Mouse (Mus musculus): ENCODE data around the gene Rnf208. TPM values are rescaled to one million over a fixed set of nuclear protein-coding genes. Genes with fewer than 3 reads are reported as not detected.

The Rnf208 gene
- polyA plus RNA-seq (2015; fragmentation: Nextera tagmentation; extraction: Ambion mirVana) = 43.1 and 43.2 TPM in 2 replicates

- 0% methylated on average over 44 of the region's 59 CpGs for WGBS
- peaks cover 13% of the 10 kb centered on the region; the same call in 1 of the 2 replicates for H3K27me3 ChIP-seq
These were observed at the start of gene Rnf208, which contains the start of gene Cysrt1 for GRCm38 (mm10) chr2:25242101-25242506. Gene Rnf208, plus strand, starts transcription at chr2:25242255. Gene Cysrt1, minus strand, starts transcription at chr2:25242452.

GRCm38 (mm10) chr2:25193330-25193770 lies 48.7 kb upstream of the Rnf208 start:
- H3K4me3 ChIP-seq = no peak overlapping the region
- H3K27ac ChIP-seq = no peak overlapping the region
- ATAC-seq = peak; percentile 81
- WGBS = 5% methylated on average over 6 of the region's 6 CpGs
- no peaks in the 10 kb centered on the region for H3K9me3 ChIP-seq (replicated peaks)
- peaks cover 6% of the 10 kb centered on the region; the same call in 1 of the 2 replicates for H3K36me3 ChIP-seq (ENCODE audit: poor library complexity, severe bottlenecking)
- H3K27me3 ChIP-seq = peaks cover 32% of the 10 kb centered on the region
- peak overlapping the region; percentile 33; the same call in 1 of the 2 replicates for H3K4me2 ChIP-seq
- peaks cover 6% of the 10 kb centered on the region; the same call in 1 of the 2 replicates for H3K4me1 ChIP-seq
- H3K9ac ChIP-seq = no peak overlapping the region

More at GRCm38 (mm10) chr2:25242101-25242506, at the start of gene Rnf208, which contains the start of gene Cysrt1:
- H3K9ac ChIP-seq = peak within 1 kb of the TSS; percentile 89
- H3K4me2 ChIP-seq = peak within 1 kb of the TSS; percentile 92
- H3K36me3 ChIP-seq (ENCODE audit: poor library complexity, severe bottlenecking) = peaks cover 23% of the 10 kb centered on the region
- H3K27ac ChIP-seq = peak within 1 kb of the TSS; percentile 35
- no peaks in the 10 kb centered on the region for H3K9me3 ChIP-seq (replicated peaks)
- ATAC-seq = peak; percentile 57; the same call in 1 of the 2 replicates
- peak within 1 kb of the TSS; percentile 66 for H3K4me3 ChIP-seq
- peaks cover 26% of the 10 kb centered on the region for H3K4me1 ChIP-seq

GRCm38 (mm10) chr2:25194006-25194405 lies 48.0 kb upstream of the Rnf208 start:
- H3K36me3 ChIP-seq (ENCODE audit: poor library complexity, severe bottlenecking) = peaks cover 12% of the 10 kb centered on the region; the same call in 1 of the 2 replicates
- peaks cover 32% of the 10 kb centered on the region for H3K27me3 ChIP-seq
- H3K4me1 ChIP-seq = peaks cover 6% of the 10 kb centered on the region; the same call in 1 of the 2 replicates
- no peak overlapping the region for H3K9ac ChIP-seq
- no peak overlapping the region for H3K27ac ChIP-seq
- no peak for ATAC-seq
- no peaks in the 10 kb centered on the region for H3K9me3 ChIP-seq (replicated peaks)
- H3K4me3 ChIP-seq = no peak overlapping the region
- 78% methylated on average over 5 of the region's 5 CpGs for WGBS
- no peak overlapping the region for H3K4me2 ChIP-seq

- H3K4me3 ChIP-seq = no peak overlapping the region
- no peak overlapping the region for H3K4me2 ChIP-seq
- no peak for ATAC-seq
- H3K36me3 ChIP-seq (ENCODE audit: poor library complexity, severe bottlenecking) = peaks cover 17% of the 10 kb centered on the region
- H3K27ac ChIP-seq = no peak overlapping the region
- 86% methylated on average over 17 of the region's 17 CpGs for WGBS
- peaks cover 32% of the 10 kb centered on the region for H3K27me3 ChIP-seq
- no peaks in the 10 kb centered on the region for H3K9me3 ChIP-seq (replicated peaks)
- peaks cover 6% of the 10 kb centered on the region; the same call in 1 of the 2 replicates for H3K4me1 ChIP-seq
- no peak overlapping the region for H3K9ac ChIP-seq
These were observed 47.4 kb upstream of the Rnf208 start for GRCm38 (mm10) chr2:25194486-25195171.

GRCm38 (mm10) chr2:25195211-25196156 lies 46.6 kb upstream of the Rnf208 start:
- 0 out of 2 replicates have a peak overlapping the region, but pooled peaks have one; percentile 14 for H3K4me2 ChIP-seq
- peaks cover 32% of the 10 kb centered on the region for H3K27me3 ChIP-seq
- peaks cover 6% of the 10 kb centered on the region; the same call in 1 of the 2 replicates for H3K4me1 ChIP-seq
- no peak overlapping the region for H3K27ac ChIP-seq
- WGBS = 25% methylated on average over 55 of the region's 55 CpGs
- no peaks in the 10 kb centered on the region for H3K9me3 ChIP-seq (replicated peaks)
- H3K36me3 ChIP-seq (ENCODE audit: poor library complexity, severe bottlenecking) = peaks cover 26% of the 10 kb centered on the region
- H3K9ac ChIP-seq = no peak overlapping the region
- ATAC-seq = no peak
- H3K4me3 ChIP-seq = no peak overlapping the region

GRCm38 (mm10) chr2:25196172-25196954 lies 45.7 kb upstream of the Rnf208 start, which contains the start of gene Tor4a:
Gene Tor4a, minus strand, starts transcription at chr2:25196886.
- Histone ChIP-seq H3K4me2 (0 out of 2 replicates have a peak within 1 kb of the TSS, but pooled peaks have one; percentile 14), H3K9ac (no peak within 1 kb of the TSS), H3K9me3 (replicated peaks) (no peaks in the 10 kb centered on the region), H3K27me3 (peaks cover 32% of the 10 kb centered on the region), H3K4me3 (no peak within 1 kb of the TSS), H3K27ac (no peak within 1 kb of the TSS), H3K36me3 (ENCODE audit: poor library complexity, severe bottlenecking) (peaks cover 34% of the 10 kb centered on the region), H3K4me1 (peaks cover 6% of the 10 kb centered on the region; the same call in 1 of the 2 replicates)
- WGBS = 14% methylated on average over 8 of the region's 8 CpGs
- no peak for ATAC-seq

- H3K4me1 ChIP-seq = peaks cover 6% of the 10 kb centered on the region; the same call in 1 of the 2 replicates
- 18% methylated on average over 2 of the region's 2 CpGs for WGBS
These were observed 44.9 kb upstream of the Rnf208 start for GRCm38 (mm10) chr2:25197191-25197590.

GRCm38 (mm10) chr2:25197946-25198345 lies 44.1 kb upstream of the Rnf208 start:
- ATAC-seq = no peak
- no peak overlapping the region for H3K4me2 ChIP-seq
- H3K4me3 ChIP-seq = no peak overlapping the region
- peaks cover 32% of the 10 kb centered on the region for H3K27me3 ChIP-seq
- H3K9me3 ChIP-seq (replicated peaks) = no peaks in the 10 kb centered on the region
- H3K27ac ChIP-seq = no peak overlapping the region
- H3K9ac ChIP-seq = no peak overlapping the region
- H3K4me1 ChIP-seq = peaks cover 6% of the 10 kb centered on the region; the same call in 1 of the 2 replicates
- peaks cover 50% of the 10 kb centered on the region for H3K36me3 ChIP-seq (ENCODE audit: poor library complexity, severe bottlenecking)

More at GRCm38 (mm10) chr2:25197191-25197590, 44.9 kb upstream of the Rnf208 start:
- Histone ChIP-seq H3K4me2 (no peak overlapping the region), H3K36me3 (ENCODE audit: poor library complexity, severe bottlenecking) (peaks cover 43% of the 10 kb centered on the region), H3K27ac (no peak overlapping the region), H3K9me3 (replicated peaks) (no peaks in the 10 kb centered on the region), H3K27me3 (peaks cover 32% of the 10 kb centered on the region), H3K4me3 (no peak overlapping the region), H3K9ac (no peak overlapping the region)
- no peak for ATAC-seq

- 94% methylated on average over 2 of the region's 2 CpGs for WGBS
- H3K36me3 ChIP-seq (ENCODE audit: poor library complexity, severe bottlenecking) = peaks cover 77% of the 10 kb centered on the region
These were observed 41.4 kb upstream of the Rnf208 start for GRCm38 (mm10) chr2:25200631-25201030.

GRCm38 (mm10) chr2:25203631-25204214 lies 38.3 kb upstream of the Rnf208 start:
- Histone ChIP-seq H3K27me3 (no peaks in the 10 kb centered on the region), H3K27ac (no peak overlapping the region), H3K4me1 (peaks cover 4% of the 10 kb centered on the region), H3K36me3 (ENCODE audit: poor library complexity, severe bottlenecking) (peaks cover 96% of the 10 kb centered on the region), H3K4me2 (no peak overlapping the region), H3K9me3 (replicated peaks) (no peaks in the 10 kb centered on the region), H3K9ac (no peak overlapping the region), H3K4me3 (no peak overlapping the region)
- WGBS = 57% methylated on average over 4 of the region's 4 CpGs
- ATAC-seq = no peak

More at GRCm38 (mm10) chr2:25200631-25201030, 41.4 kb upstream of the Rnf208 start:
- ATAC-seq = no peak
- H3K27me3 ChIP-seq = peaks cover 14% of the 10 kb centered on the region
- no peak overlapping the region for H3K4me2 ChIP-seq
- no peaks in the 10 kb centered on the region for H3K4me1 ChIP-seq
- H3K9ac ChIP-seq = no peak overlapping the region
- no peaks in the 10 kb centered on the region for H3K9me3 ChIP-seq (replicated peaks)
- H3K4me3 ChIP-seq = no peak overlapping the region
- no peak overlapping the region for H3K27ac ChIP-seq

- peaks cover 62% of the 10 kb centered on the region for H3K36me3 ChIP-seq (ENCODE audit: poor library complexity, severe bottlenecking)
- H3K4me1 ChIP-seq = peaks cover 29% of the 10 kb centered on the region
- 91% methylated on average over 1 of the region's 1 CpGs for WGBS
- H3K9ac ChIP-seq = no peak overlapping the region
- H3K4me2 ChIP-seq = no peak overlapping the region
- H3K27me3 ChIP-seq = no peaks in the 10 kb centered on the region
- no peak overlapping the region for H3K4me3 ChIP-seq
- H3K27ac ChIP-seq = no peak overlapping the region
- no peak for ATAC-seq
- no peaks in the 10 kb centered on the region for H3K9me3 ChIP-seq (replicated peaks)
These were observed 34.5 kb upstream of the Rnf208 start for GRCm38 (mm10) chr2:25207593-25207992.
